Mouse (Mus musculus): ENCODE measurements around the gene Foxj1. TPM values are rescaled to one million over a fixed set of nuclear protein-coding genes. Genes with fewer than 3 reads are reported as not detected.

Foxj1 gene
- polyA plus RNA-seq, 1 experiment, result not detected

DNA sequence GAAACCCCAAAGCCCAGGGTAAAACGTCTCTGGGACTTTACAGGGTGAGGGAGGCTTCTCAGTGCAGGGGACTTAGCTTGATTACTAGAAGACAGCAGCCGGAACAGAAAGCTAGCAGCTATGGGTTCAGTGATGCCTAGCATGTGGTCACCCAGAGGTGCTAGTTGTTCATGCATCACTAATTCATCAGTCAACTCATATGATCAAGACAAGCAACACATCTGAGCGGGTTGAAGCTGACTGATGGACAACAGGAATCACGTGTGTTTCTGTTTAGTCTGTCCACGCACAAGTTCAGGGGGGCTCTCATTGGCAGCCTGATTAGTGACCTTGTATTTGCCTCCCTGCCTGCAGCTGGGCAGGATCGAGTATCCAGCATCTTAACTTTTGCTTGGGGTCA lies 51.2 kb downstream of the Foxj1 start:
- TF ChIP-seq CTCF (IDR thresholded peaks at IDR 0.05; ENCODE audit: insufficient read depth, low read depth, low read length), result no peak
- no peak for TF ChIP-seq POLR2A (IDR thresholded peaks at IDR 0.05; ENCODE audit: insufficient read depth, low read depth, low read length)
- 59% methylated on average over 6 of the region's 6 CpGs for WGBS
- Histone ChIP-seq H3K27ac (ENCODE audit: insufficient read depth, low read depth, low read length) (no peak overlapping the region), H3K4me1 (ENCODE audit: control insufficient read depth, insufficient read depth, low read length) (peaks cover 14% of the 10 kb centered on the region; the same call in 1 of the 2 replicates), H3K4me3 (ENCODE audit: insufficient read depth, low read depth, low read length) (no peak overlapping the region)

DNA sequence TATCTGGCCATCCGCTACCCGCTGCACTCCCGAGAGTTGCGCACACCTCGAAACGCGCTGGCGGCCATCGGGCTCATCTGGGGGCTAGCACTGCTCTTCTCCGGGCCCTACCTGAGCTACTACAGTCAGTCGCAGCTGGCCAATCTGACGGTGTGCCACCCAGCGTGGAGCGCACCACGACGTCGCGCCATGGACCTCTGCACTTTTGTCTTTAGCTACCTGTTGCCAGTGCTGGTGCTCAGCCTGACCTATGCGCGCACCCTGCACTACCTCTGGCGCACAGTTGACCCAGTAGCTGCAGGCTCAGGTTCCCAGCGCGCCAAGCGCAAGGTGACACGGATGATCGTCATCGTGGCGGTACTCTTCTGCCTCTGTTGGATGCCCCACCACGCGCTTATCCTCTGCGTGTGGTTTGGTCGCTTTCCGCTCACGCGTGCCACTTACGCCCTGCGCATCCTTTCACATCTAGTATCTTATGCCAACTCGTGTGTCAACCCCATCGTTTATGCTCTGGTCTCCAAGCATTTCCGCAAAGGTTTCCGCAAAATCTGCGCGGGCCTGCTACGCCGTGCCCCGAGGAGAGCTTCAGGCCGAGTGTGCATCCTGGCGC lies 52.2 kb downstream of the Foxj1 start:
- Histone ChIP-seq H3K4me1 (ENCODE audit: control insufficient read depth, insufficient read depth, low read length) (peaks cover 14% of the 10 kb centered on the region; the same call in 1 of the 2 replicates), H3K4me3 (ENCODE audit: insufficient read depth, low read depth, low read length) (no peak overlapping the region), H3K27ac (ENCODE audit: insufficient read depth, low read depth, low read length) (no peak overlapping the region)
- TF ChIP-seq POLR2A (IDR thresholded peaks at IDR 0.05; ENCODE audit: insufficient read depth, low read depth, low read length), result no peak
- TF ChIP-seq CTCF (IDR thresholded peaks at IDR 0.05; ENCODE audit: insufficient read depth, low read depth, low read length), result no peak
- 10% methylated on average over 48 of the region's 48 CpGs for WGBS

DNA sequence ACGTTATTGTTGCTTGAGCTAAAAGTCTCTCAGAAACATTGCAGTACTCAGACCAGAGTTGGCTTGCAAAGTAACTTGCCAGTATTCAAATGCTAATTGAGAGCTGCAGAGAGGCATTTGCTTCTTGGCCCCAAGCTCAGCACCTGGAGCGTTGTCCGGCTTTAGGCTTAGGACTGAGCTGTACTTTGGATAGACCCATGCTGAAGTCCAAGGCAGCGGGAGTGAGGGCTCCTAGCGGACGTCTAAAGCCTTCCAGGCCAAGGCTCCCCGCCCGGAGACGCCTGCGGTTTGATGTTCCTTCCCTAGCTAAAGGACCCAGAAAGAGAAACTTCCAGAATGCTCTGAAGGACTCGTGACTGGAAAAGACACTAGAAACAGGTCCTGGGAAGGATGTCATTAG lies 53.1 kb downstream of the Foxj1 start:
- peaks cover 14% of the 10 kb centered on the region; the same call in 1 of the 2 replicates for H3K4me1 ChIP-seq (ENCODE audit: control insufficient read depth, insufficient read depth, low read length)
- WGBS, result 2% methylated on average over 11 of the region's 11 CpGs
- no peak overlapping the region for H3K27ac ChIP-seq (ENCODE audit: insufficient read depth, low read depth, low read length)
- H3K4me3 ChIP-seq (ENCODE audit: insufficient read depth, low read depth, low read length), result no peak overlapping the region
- no peak for TF ChIP-seq CTCF (IDR thresholded peaks at IDR 0.05; ENCODE audit: insufficient read depth, low read depth, low read length)

DNA sequence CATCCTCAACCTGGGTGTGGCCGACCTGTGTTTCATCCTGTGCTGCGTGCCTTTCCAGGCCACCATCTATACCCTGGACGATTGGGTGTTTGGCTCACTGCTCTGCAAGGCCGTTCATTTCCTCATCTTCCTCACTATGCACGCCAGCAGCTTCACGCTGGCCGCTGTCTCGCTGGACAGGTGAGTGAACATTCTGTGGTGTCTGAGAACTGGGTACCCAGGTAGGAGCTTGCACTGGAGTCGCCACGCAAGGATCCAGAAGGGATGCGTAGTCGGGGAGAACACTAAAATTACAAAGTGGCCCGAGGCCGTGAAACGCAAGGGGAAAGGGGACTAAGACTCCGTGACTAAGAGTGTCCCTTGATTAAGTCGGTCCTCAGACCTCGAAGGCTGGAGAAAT lies 53.5 kb downstream of the Foxj1 start:
- H3K4me1 ChIP-seq (ENCODE audit: control insufficient read depth, insufficient read depth, low read length), result peaks cover 14% of the 10 kb centered on the region; the same call in 1 of the 2 replicates
- under 1% methylated on average over 18 of the region's 18 CpGs for WGBS
- TF ChIP-seq POLR2A (IDR thresholded peaks at IDR 0.05; ENCODE audit: insufficient read depth, low read depth, low read length) (no peak), CTCF (IDR thresholded peaks at IDR 0.05; ENCODE audit: insufficient read depth, low read depth, low read length) (no peak)
- H3K27ac ChIP-seq (ENCODE audit: insufficient read depth, low read depth, low read length), result no peak overlapping the region
- 0 out of 2 replicates have a peak overlapping the region, but pooled peaks have one; percentile 0 for H3K4me3 ChIP-seq (ENCODE audit: insufficient read depth, low read depth, low read length)

DNA sequence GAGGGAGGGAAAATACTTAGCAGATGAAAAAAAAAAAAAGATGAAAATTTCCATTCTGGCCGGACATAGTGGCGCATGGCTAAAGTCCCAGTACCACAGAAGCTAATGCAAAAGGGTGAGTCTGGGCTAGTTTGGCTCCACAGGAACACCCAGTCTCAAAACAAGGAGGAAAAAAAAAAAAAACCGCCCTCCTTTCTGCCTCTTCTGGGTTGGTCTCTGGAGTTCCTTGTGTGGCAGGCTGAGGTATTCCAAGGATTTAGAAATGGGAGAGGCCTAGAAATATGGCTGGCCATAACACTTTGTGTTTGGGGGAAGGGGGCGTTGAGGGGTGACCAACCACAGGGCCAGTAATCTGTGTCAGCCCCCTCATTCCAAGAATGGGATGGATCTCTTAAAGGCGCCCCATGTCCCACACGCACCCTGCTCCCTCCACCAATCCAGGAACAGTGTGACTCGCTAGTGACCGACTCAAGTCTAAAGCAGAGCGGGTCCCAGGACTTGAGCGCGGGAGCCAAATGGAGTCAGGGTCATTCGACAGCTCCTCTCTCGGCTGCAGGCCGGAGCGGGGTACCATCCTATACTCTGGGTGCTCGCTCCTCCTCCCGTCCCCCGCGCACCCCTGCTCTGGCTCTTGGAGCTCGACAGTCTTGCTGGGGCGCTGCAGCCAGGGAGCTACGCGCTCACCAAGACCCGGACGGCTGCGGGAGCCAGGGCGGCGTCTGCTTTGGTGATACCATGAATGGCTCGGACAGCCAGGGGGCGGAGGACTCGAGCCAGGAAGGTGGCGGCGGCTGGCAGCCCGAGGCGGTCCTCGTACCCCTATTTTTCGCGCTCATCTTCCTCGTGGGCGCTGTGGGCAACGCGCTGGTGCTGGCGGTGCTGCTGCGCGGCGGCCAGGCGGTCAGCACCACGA lies 54.2 kb downstream of the Foxj1 start, which contains the start of gene Galr2:
TSS of gene Galr2 (plus strand) at position 189 of the 913 bp plus-strand sequence.
- WGBS, result 7% methylated on average over 48 of the region's 48 CpGs
- 0 out of 2 replicates have a peak within 1 kb of the TSS, but pooled peaks have one; percentile 0 for H3K4me3 ChIP-seq (ENCODE audit: insufficient read depth, low read depth, low read length)
- H3K27ac ChIP-seq (ENCODE audit: insufficient read depth, low read depth, low read length), result no peak within 1 kb of the TSS
- peaks cover 14% of the 10 kb centered on the region; the same call in 1 of the 2 replicates for H3K4me1 ChIP-seq (ENCODE audit: control insufficient read depth, insufficient read depth, low read length)
- TF ChIP-seq CTCF (IDR thresholded peaks at IDR 0.05; ENCODE audit: insufficient read depth, low read depth, low read length), result no peak
- no peak for TF ChIP-seq POLR2A (IDR thresholded peaks at IDR 0.05; ENCODE audit: insufficient read depth, low read depth, low read length)

Other genes with a start within 250 kb of the Foxj1 start
- gene Wbp2, start 248.4 kb downstream of the Foxj1 start, polyA plus RNA-seq (2012; ENCODE audit: insufficient read depth, insufficient read length, low replicate concordance, missing spikeins), result 339 TPM in 1 of 2 replicates, not detected in the other
- gene Trim47, start 208.2 kb downstream of the Foxj1 start, polyA plus RNA-seq (2012; ENCODE audit: insufficient read depth, insufficient read length, low replicate concordance, missing spikeins), result not detected in 2 replicates
- gene Trim65, start 204.3 kb downstream of the Foxj1 start, polyA plus RNA-seq (2012; ENCODE audit: insufficient read depth, insufficient read length, low replicate concordance, missing spikeins), result not detected in 2 replicates
- gene Mrpl38, start 196.5 kb downstream of the Foxj1 start, polyA plus RNA-seq (2012; ENCODE audit: insufficient read depth, insufficient read length, low replicate concordance, missing spikeins), result not detected in 2 replicates
- 87.6 TPM in 1 of 2 replicates, not detected in the other for gene Fbf1, start 167.2 kb downstream of the Foxj1 start, polyA plus RNA-seq (2012; ENCODE audit: insufficient read depth, insufficient read length, low replicate concordance, missing spikeins)
- gene Ten1, start 136.5 kb downstream of the Foxj1 start, polyA plus RNA-seq (2012; ENCODE audit: insufficient read depth, insufficient read length, low replicate concordance, missing spikeins), result not detected in 2 replicates
- gene Acox1, start 136.4 kb downstream of the Foxj1 start, polyA plus RNA-seq (2012; ENCODE audit: insufficient read depth, insufficient read length, low replicate concordance, missing spikeins), result not detected in 2 replicates
- gene Evpl, start 97.3 kb downstream of the Foxj1 start, polyA plus RNA-seq (2012; ENCODE audit: insufficient read depth, insufficient read length, low replicate concordance, missing spikeins), result not detected in 2 replicates
- gene Srp68, start 61.2 kb downstream of the Foxj1 start, polyA plus RNA-seq (2012; ENCODE audit: insufficient read depth, insufficient read length, low replicate concordance, missing spikeins), result not detected in 2 replicates
- not detected in 2 replicates for gene Galr2, start 54.5 kb downstream of the Foxj1 start, polyA plus RNA-seq (2012; ENCODE audit: insufficient read depth, insufficient read length, low replicate concordance, missing spikeins)
- not detected in 2 replicates for gene Exoc7, start 28.2 kb downstream of the Foxj1 start, polyA plus RNA-seq (2012; ENCODE audit: insufficient read depth, insufficient read length, low replicate concordance, missing spikeins)
- 199 TPM in 1 of 2 replicates, not detected in the other for gene Rnf157, start 77.6 kb upstream of the Foxj1 start, polyA plus RNA-seq (2012; ENCODE audit: insufficient read depth, insufficient read length, low replicate concordance, missing spikeins)
- not detected in 2 replicates for gene Ubald2, start 98.7 kb upstream of the Foxj1 start, polyA plus RNA-seq (2012; ENCODE audit: insufficient read depth, insufficient read length, low replicate concordance, missing spikeins)
- gene Qrich2, start 130.8 kb upstream of the Foxj1 start, polyA plus RNA-seq (2012; ENCODE audit: insufficient read depth, insufficient read length, low replicate concordance, missing spikeins), result not detected in 2 replicates
- not detected in 2 replicates for gene Prpsap1, start 158.8 kb upstream of the Foxj1 start, polyA plus RNA-seq (2012; ENCODE audit: insufficient read depth, insufficient read length, low replicate concordance, missing spikeins)
- gene Sphk1, start 195.5 kb upstream of the Foxj1 start, polyA plus RNA-seq (2012; ENCODE audit: insufficient read depth, insufficient read length, low replicate concordance, missing spikeins), result not detected in 2 replicates
- gene Ube2o, start 246.0 kb upstream of the Foxj1 start, polyA plus RNA-seq (2012; ENCODE audit: insufficient read depth, insufficient read length, low replicate concordance, missing spikeins), result not detected in 2 replicates